Mouse (Mus musculus) spleen, adult 2 months (tissue): Measurements from ENCODE around the gene Xkr8.

Source experiments
- CTCF ChIP-seq: fragments of 200-500 bp; IDR thresholded peaks from 2 replicates; pipeline ENCODE4 v1.5.1; 2011; ENCODE audit warnings: mild to moderate bottlenecking, inconsistent platforms; ENCODE audit not compliant: insufficient read depth, insufficient read length, insufficient replicate concordance; ENCODE audit errors: extremely low read depth
- POLR2A ChIP-seq: fragments of 200-500 bp; IDR thresholded peaks from 2 replicates; pipeline ENCODE4 v1.6.1; 2011; ENCODE audit warnings: low read depth, low read length, inconsistent platforms

DNA sequence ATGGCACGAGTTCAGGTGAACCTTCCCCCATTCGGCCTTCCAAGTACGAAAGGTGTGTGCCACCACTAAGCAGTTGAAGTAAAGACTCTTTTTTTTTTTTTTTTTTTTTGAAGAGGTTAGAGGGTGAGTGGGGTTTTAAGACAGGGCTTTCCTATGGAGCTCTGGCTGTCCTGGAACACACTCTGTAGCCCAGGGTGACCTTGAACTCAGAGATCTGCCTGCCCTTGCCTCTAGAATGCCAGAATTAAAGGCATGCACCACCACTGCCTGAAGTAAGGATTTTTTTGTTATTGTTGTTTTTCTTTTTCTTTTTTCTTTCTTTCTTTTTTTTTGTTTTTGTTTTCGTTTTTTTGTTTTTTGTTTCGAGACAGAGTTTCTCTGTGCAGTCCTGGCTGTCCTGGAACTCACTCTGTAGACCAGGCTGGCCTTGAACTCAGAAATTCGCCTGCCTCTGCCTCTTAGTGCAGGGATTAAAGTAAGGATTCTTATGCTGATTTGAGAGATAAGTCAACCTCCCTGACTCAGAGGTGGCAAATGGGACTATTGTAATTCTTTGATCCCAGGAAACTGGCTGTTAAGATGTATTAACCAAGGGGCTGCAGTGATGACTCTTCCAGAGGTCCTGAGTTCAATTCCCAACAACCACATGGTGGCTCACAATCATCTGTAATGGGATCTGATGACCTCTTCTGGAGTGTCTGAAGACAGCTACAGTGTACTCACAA lies 17.1 kb upstream of the Xkr8 start:
- TF ChIP-seq CTCF (no peak), POLR2A (no peak)
